Mouse (Mus musculus): ENCODE results near the gene Man1a2. TPM values are rescaled to one million over a fixed set of nuclear protein-coding genes. Genes with fewer than 3 reads are reported as not detected.

Man1a2 gene
- polyA plus RNA-seq, 1 experiment from 2014 or later: 69.3 TPM

- H3K27ac ChIP-seq (ENCODE audit: low read depth, low read length): no peak overlapping the region
- H3K27me3 ChIP-seq (ENCODE audit: control insufficient read depth, insufficient read depth, low read length): no peaks in the 10 kb centered on the region
- WGBS (ENCODE audit: insufficient replicate concordance): 77% methylated on average over 2 of the region's 2 CpGs
- H3K4me1 ChIP-seq (ENCODE audit: control insufficient read depth, insufficient read depth, low read length): no peaks in the 10 kb centered on the region
- no peak for ATAC-seq (replicated peaks; ENCODE audit: insufficient number of reproducible peaks, low FRiP score, low TSS enrichment)
- no peaks in the 10 kb centered on the region for H3K36me3 ChIP-seq (ENCODE audit: control insufficient read depth, insufficient read depth, low read length)
- H3K9me3 ChIP-seq (replicated peaks; ENCODE audit: control insufficient read depth, low read length): no peaks in the 10 kb centered on the region
- no peak overlapping the region for H3K4me2 ChIP-seq
- H3K4me3 ChIP-seq (ENCODE audit: low read depth, low read length): no peak overlapping the region
- no peak overlapping the region for H3K9ac ChIP-seq (ENCODE audit: low read depth, low read length)
Observed at GRCm38 (mm10) chr3:100604539-100604938, 80.8 kb downstream of the Man1a2 start.

GRCm38 (mm10) chr3:100599265-100599820 is 86.0 kb downstream of the Man1a2 start:
- no peak overlapping the region for H3K4me2 ChIP-seq
- no peak for ATAC-seq (replicated peaks; ENCODE audit: insufficient number of reproducible peaks, low FRiP score, low TSS enrichment)
- 88% methylated on average over 2 of the region's 2 CpGs for WGBS (ENCODE audit: insufficient replicate concordance)

GRCm38 (mm10) chr3:100591053-100591452 is 94.2 kb downstream of the Man1a2 start:
- Histone ChIP-seq H3K4me2 (no peak overlapping the region), H3K27ac (ENCODE audit: low read depth, low read length) (no peak overlapping the region), H3K9ac (ENCODE audit: low read depth, low read length) (no peak overlapping the region), H3K27me3 (ENCODE audit: control insufficient read depth, insufficient read depth, low read length) (no peaks in the 10 kb centered on the region), H3K36me3 (ENCODE audit: control insufficient read depth, insufficient read depth, low read length) (no peaks in the 10 kb centered on the region; the same call in 1 of the 2 replicates), H3K4me3 (ENCODE audit: low read depth, low read length) (no peak overlapping the region), H3K9me3 (replicated peaks; ENCODE audit: control insufficient read depth, low read length) (no peaks in the 10 kb centered on the region), H3K4me1 (ENCODE audit: control insufficient read depth, insufficient read depth, low read length) (no peaks in the 10 kb centered on the region)
- no peak for ATAC-seq (replicated peaks; ENCODE audit: insufficient number of reproducible peaks, low FRiP score, low TSS enrichment)
- 91% methylated on average over 4 of the region's 4 CpGs for WGBS (ENCODE audit: insufficient replicate concordance)

More at GRCm38 (mm10) chr3:100599265-100599820, 86.0 kb downstream of the Man1a2 start:
- H3K9me3 ChIP-seq (replicated peaks; ENCODE audit: control insufficient read depth, low read length): no peaks in the 10 kb centered on the region
- no peaks in the 10 kb centered on the region for H3K36me3 ChIP-seq (ENCODE audit: control insufficient read depth, insufficient read depth, low read length)
- H3K9ac ChIP-seq (ENCODE audit: low read depth, low read length): no peak overlapping the region
- H3K27ac ChIP-seq (ENCODE audit: low read depth, low read length): no peak overlapping the region
- H3K4me3 ChIP-seq (ENCODE audit: low read depth, low read length): no peak overlapping the region
- H3K4me1 ChIP-seq (ENCODE audit: control insufficient read depth, insufficient read depth, low read length): no peaks in the 10 kb centered on the region
- no peaks in the 10 kb centered on the region for H3K27me3 ChIP-seq (ENCODE audit: control insufficient read depth, insufficient read depth, low read length)

GRCm38 (mm10) chr3:100582721-100583355 is 102.5 kb downstream of the Man1a2 start:
- Histone ChIP-seq H3K4me1 (ENCODE audit: control insufficient read depth, insufficient read depth, low read length) (no peaks in the 10 kb centered on the region), H3K9me3 (replicated peaks; ENCODE audit: control insufficient read depth, low read length) (no peaks in the 10 kb centered on the region), H3K27ac (ENCODE audit: low read depth, low read length) (no peak overlapping the region), H3K36me3 (ENCODE audit: control insufficient read depth, insufficient read depth, low read length) (no peaks in the 10 kb centered on the region; the same call in 1 of the 2 replicates), H3K4me2 (no peak overlapping the region), H3K4me3 (ENCODE audit: low read depth, low read length) (no peak overlapping the region), H3K9ac (ENCODE audit: low read depth, low read length) (no peak overlapping the region), H3K27me3 (ENCODE audit: control insufficient read depth, insufficient read depth, low read length) (no peaks in the 10 kb centered on the region)
- no peak for ATAC-seq (replicated peaks; ENCODE audit: insufficient number of reproducible peaks, low FRiP score, low TSS enrichment)
- WGBS (ENCODE audit: insufficient replicate concordance): 93% methylated on average over 1 of the region's 1 CpGs

DNA sequence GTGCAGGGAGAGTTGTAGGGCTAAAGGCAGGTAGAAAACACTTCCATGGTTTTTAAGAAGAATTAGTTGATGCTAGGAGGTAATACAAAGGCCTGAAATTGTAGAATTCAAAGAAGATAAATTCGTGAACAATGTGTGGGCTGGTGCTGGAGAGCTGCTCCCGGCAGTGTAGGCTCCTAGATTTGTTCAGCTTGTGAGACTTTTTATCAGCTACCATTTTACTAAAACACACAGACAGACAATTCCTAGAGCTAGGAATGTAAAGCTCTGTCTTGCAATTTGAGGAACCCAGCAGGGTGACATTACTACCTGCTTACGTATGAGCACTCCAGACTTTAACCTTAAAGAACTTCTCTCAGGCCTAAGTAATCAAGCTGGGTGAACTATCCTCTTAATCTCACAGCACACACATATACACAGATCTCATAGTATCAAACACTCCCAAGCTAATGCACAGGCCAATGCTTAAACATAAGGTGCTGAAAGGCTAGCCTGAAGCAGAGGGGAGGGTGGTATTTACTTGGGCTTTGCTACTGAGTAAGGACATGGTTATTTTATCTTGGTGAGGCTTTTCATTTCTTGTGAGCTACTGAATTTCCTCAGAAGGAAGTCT is 112.6 kb downstream of the Man1a2 start:
- no peak overlapping the region for H3K27ac ChIP-seq (ENCODE audit: low read depth, low read length)
- H3K27me3 ChIP-seq (ENCODE audit: control insufficient read depth, insufficient read depth, low read length): no peaks in the 10 kb centered on the region
- ATAC-seq (replicated peaks; ENCODE audit: insufficient number of reproducible peaks, low FRiP score, low TSS enrichment): no peak
- H3K4me1 ChIP-seq (ENCODE audit: control insufficient read depth, insufficient read depth, low read length): peaks cover 5% of the 10 kb centered on the region; the same call in 1 of the 2 replicates
- no peak overlapping the region for H3K4me3 ChIP-seq (ENCODE audit: low read depth, low read length)
- H3K9ac ChIP-seq (ENCODE audit: low read depth, low read length): no peak overlapping the region
- WGBS (ENCODE audit: insufficient replicate concordance): 73% methylated on average over 3 of the region's 3 CpGs
- H3K9me3 ChIP-seq (replicated peaks; ENCODE audit: control insufficient read depth, low read length): no peaks in the 10 kb centered on the region
- no peak overlapping the region for H3K4me2 ChIP-seq
- no peaks in the 10 kb centered on the region for H3K36me3 ChIP-seq (ENCODE audit: control insufficient read depth, insufficient read depth, low read length)

DNA sequence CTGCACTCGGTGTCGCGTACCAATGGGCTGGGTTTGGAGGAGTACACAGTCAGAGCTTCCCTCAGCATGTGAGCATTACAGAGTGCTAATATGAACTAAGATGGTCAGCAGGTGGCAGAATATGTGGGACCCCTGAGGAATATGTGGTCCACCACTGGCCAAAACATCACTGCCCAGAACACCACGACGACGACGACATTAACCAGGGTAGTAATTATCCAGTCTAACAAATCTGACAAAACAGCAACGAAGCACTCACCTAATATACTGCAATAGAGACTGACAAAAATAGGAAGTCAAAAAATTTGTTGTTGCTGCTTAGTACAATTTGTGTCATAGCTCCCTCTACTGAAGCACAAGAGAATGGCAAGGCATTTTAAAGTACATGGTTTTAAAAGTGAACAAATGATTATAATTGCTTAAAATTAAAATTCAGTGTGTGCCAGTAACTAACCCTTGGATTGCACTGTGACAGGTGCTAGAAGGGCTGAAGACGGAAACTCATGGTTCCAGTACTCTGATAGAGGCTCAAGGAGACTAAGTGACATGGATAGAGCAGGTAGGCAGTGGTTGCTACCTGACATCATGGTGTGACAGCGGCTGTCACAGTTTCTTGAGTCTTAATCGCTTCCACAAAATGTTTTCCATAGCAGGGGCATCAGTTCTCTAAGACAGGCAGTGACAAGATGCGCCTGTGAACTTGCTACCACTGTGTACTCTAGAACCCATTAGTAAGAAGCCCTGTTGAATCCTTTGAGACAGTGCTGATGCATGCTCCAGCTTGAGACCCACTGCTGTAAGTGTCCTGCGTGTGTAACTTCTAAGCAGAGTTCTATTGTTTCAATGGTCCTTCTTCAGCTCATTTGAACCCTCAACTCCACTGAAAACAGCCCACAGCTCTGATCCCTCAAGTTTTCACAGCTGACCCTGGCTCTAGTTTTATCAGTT is 116.6 kb downstream of the Man1a2 start:
- H3K4me3 ChIP-seq (ENCODE audit: low read depth, low read length): no peak overlapping the region
- H3K27ac ChIP-seq (ENCODE audit: low read depth, low read length): no peak overlapping the region
- no peaks in the 10 kb centered on the region for H3K4me1 ChIP-seq (ENCODE audit: control insufficient read depth, insufficient read depth, low read length)
- H3K4me2 ChIP-seq: no peak overlapping the region
- no peak for ATAC-seq (replicated peaks; ENCODE audit: insufficient number of reproducible peaks, low FRiP score, low TSS enrichment)
- no peaks in the 10 kb centered on the region for H3K36me3 ChIP-seq (ENCODE audit: control insufficient read depth, insufficient read depth, low read length)
- no peaks in the 10 kb centered on the region for H3K27me3 ChIP-seq (ENCODE audit: control insufficient read depth, insufficient read depth, low read length)
- H3K9ac ChIP-seq (ENCODE audit: low read depth, low read length): no peak overlapping the region
- no peaks in the 10 kb centered on the region for H3K9me3 ChIP-seq (replicated peaks; ENCODE audit: control insufficient read depth, low read length)
- 79% methylated on average over 13 of the region's 13 CpGs for WGBS (ENCODE audit: insufficient replicate concordance)

GRCm38 (mm10) chr3:100563565-100563964 is 121.7 kb downstream of the Man1a2 start:
- H3K4me3 ChIP-seq (ENCODE audit: low read depth, low read length): no peak overlapping the region
- no peaks in the 10 kb centered on the region for H3K9me3 ChIP-seq (replicated peaks; ENCODE audit: control insufficient read depth, low read length)
- no peaks in the 10 kb centered on the region for H3K36me3 ChIP-seq (ENCODE audit: control insufficient read depth, insufficient read depth, low read length)
- no peak overlapping the region for H3K27ac ChIP-seq (ENCODE audit: low read depth, low read length)
- no peak overlapping the region for H3K9ac ChIP-seq (ENCODE audit: low read depth, low read length)
- no peaks in the 10 kb centered on the region for H3K27me3 ChIP-seq (ENCODE audit: control insufficient read depth, insufficient read depth, low read length)
- no peak overlapping the region for H3K4me2 ChIP-seq
- ATAC-seq (replicated peaks; ENCODE audit: insufficient number of reproducible peaks, low FRiP score, low TSS enrichment): no peak
- 59% methylated on average over 2 of the region's 2 CpGs for WGBS (ENCODE audit: insufficient replicate concordance)
- H3K4me1 ChIP-seq (ENCODE audit: control insufficient read depth, insufficient read depth, low read length): no peaks in the 10 kb centered on the region

DNA sequence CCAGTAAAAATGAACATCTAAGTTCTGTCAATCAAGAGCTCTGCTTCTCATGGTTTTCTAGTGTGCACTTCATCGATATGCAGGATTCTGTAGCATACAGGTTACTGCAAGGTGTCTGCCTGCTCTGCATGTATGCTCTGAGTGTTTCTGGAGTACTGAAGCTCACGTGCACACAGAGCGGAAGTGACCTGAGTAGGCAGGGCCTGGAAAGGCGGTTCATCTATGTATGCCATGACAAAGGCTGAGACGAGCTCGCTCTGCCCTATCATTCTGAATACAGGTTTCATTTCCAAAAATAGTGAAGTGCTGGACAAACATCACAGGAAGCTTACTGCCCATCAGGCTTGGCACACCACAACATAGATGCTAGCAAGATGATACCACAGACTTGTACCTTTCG is 122.8 kb downstream of the Man1a2 start:
- no peak overlapping the region for H3K4me2 ChIP-seq

More for the DNA sequence above, 122.8 kb downstream of the Man1a2 start:
- Histone ChIP-seq H3K27ac (ENCODE audit: low read depth, low read length) (no peak overlapping the region), H3K9me3 (replicated peaks; ENCODE audit: control insufficient read depth, low read length) (no peaks in the 10 kb centered on the region), H3K4me1 (ENCODE audit: control insufficient read depth, insufficient read depth, low read length) (no peaks in the 10 kb centered on the region), H3K9ac (ENCODE audit: low read depth, low read length) (no peak overlapping the region), H3K36me3 (ENCODE audit: control insufficient read depth, insufficient read depth, low read length) (no peaks in the 10 kb centered on the region), H3K27me3 (ENCODE audit: control insufficient read depth, insufficient read depth, low read length) (no peaks in the 10 kb centered on the region), H3K4me3 (ENCODE audit: low read depth, low read length) (no peak overlapping the region)
- ATAC-seq (replicated peaks; ENCODE audit: insufficient number of reproducible peaks, low FRiP score, low TSS enrichment): no peak
- 91% methylated on average over 7 of the region's 7 CpGs for WGBS (ENCODE audit: insufficient replicate concordance)
